Mouse (Mus musculus): ENCODE measurements at regions not wholly inside any gene's neighbourhood (a gene's known extent, or its start where the extent isn't known, plus 50 kb on each side); places are given as distances from the start of the nearest gene placed in this dataset.

GRCm38 (mm10) chr10:37313461-37313860, 174.7 kb upstream of the Marcks start:
- no peak for DNase-seq (ENCODE audit: low spot score in 2 of 2)
- intact Hi-C loops (cut with DNase I) = no loop called here

GRCm38 (mm10) chr10:37310266-37310945, 171.7 kb upstream of the Marcks start:
- DNase-seq (ENCODE audit: low spot score in 2 of 2) = no peak
- intact Hi-C loops (cut with DNase I) = no loop called here

GRCm38 (mm10) chr10:37304656-37305055, 165.9 kb upstream of the Marcks start:
- intact Hi-C loops (cut with DNase I) = no loop called here

GRCm38 (mm10) chr10:37300181-37300889, 161.6 kb upstream of the Marcks start:
- peak in 1 of 2 experiments; percentile 4 for DNase-seq (ENCODE audit: low spot score in 2 of 2)
- intact Hi-C loops (cut with DNase I) = no loop called here

More at GRCm38 (mm10) chr10:37304656-37305055, 165.9 kb upstream of the Marcks start:
- no peak for DNase-seq (ENCODE audit: low spot score in 2 of 2)

GRCm38 (mm10) chr10:37298689-37299421, 160.1 kb upstream of the Marcks start:
- intact Hi-C loops (cut with DNase I) = no loop called here

GRCm38 (mm10) chr10:37294231-37294630, 155.5 kb upstream of the Marcks start:
- no peak for DNase-seq (ENCODE audit: low spot score in 2 of 2)
- intact Hi-C loops (cut with DNase I) = no loop called here

More at GRCm38 (mm10) chr10:37298689-37299421, 160.1 kb upstream of the Marcks start:
- no peak for DNase-seq (ENCODE audit: low spot score in 2 of 2)

- intact Hi-C loops (cut with DNase I) = no loop called here
- no peak for DNase-seq (ENCODE audit: low spot score in 2 of 2)
These were observed 154.6 kb upstream of the Marcks start for GRCm38 (mm10) chr10:37293292-37293691.

- intact Hi-C loops (cut with DNase I) = no loop called here
- DNase-seq (ENCODE audit: low spot score in 2 of 2) = no peak
These were observed 153.1 kb upstream of the Marcks start for GRCm38 (mm10) chr10:37291639-37292495.

GRCm38 (mm10) chr10:37289964-37290704, 151.4 kb upstream of the Marcks start:
- DNase-seq (ENCODE audit: low spot score in 2 of 2) = peak in 1 of 2 experiments; percentile 20

GRCm38 (mm10) chr10:37286305-37286704, 147.6 kb upstream of the Marcks start:
- DNase-seq (ENCODE audit: low spot score in 2 of 2) = no peak
- intact Hi-C loops (cut with DNase I) = no loop called here

More at GRCm38 (mm10) chr10:37289964-37290704, 151.4 kb upstream of the Marcks start:
- intact Hi-C loops (cut with DNase I) = no loop called here

- no peak for DNase-seq (ENCODE audit: low spot score in 2 of 2)
- intact Hi-C loops (cut with DNase I) = no loop called here
These were observed 144.2 kb upstream of the Marcks start for GRCm38 (mm10) chr10:37282951-37283350.

- intact Hi-C loops (cut with DNase I) = no loop called here
- DNase-seq (ENCODE audit: low spot score in 2 of 2) = no peak
These were observed 142.1 kb upstream of the Marcks start for GRCm38 (mm10) chr10:37280823-37281222.

- intact Hi-C loops (cut with DNase I) = no loop called here
These were observed 141.6 kb upstream of the Marcks start for GRCm38 (mm10) chr10:37280150-37280820.

GRCm38 (mm10) chr10:37279316-37279715, 140.6 kb upstream of the Marcks start:
- no peak for DNase-seq (ENCODE audit: low spot score in 2 of 2)
- intact Hi-C loops (cut with DNase I) = no loop called here

More at GRCm38 (mm10) chr10:37280150-37280820, 141.6 kb upstream of the Marcks start:
- no peak for DNase-seq (ENCODE audit: low spot score in 2 of 2)

- intact Hi-C loops (cut with DNase I) = no loop called here
These were observed 137.1 kb upstream of the Marcks start for GRCm38 (mm10) chr10:37275857-37276256.

GRCm38 (mm10) chr10:37275271-37275670, 136.6 kb upstream of the Marcks start:
- intact Hi-C loops (cut with DNase I) = no loop called here
- no peak for DNase-seq (ENCODE audit: low spot score in 2 of 2)

More at GRCm38 (mm10) chr10:37275857-37276256, 137.1 kb upstream of the Marcks start:
- DNase-seq (ENCODE audit: low spot score in 2 of 2) = no peak

GRCm38 (mm10) chr10:37271967-37272366, 133.2 kb upstream of the Marcks start:
- intact Hi-C loops (cut with DNase I) = no loop called here
- no peak for DNase-seq (ENCODE audit: low spot score in 2 of 2)
